Mouse (Mus musculus) spleen, postnatal 36 days (tissue): ENCODE measurements around the gene Olfr467.
"Not testable (repeated sequence)": the region's sequence is repeated elsewhere in the genome, so short reads cannot be mapped to it uniquely, and the experiment has no call there.

Experiments
- DNase-seq, 2 experiments: peaks; one replicate each; pipeline ENCODE4 v3.0.0; 2022; ENCODE audit warnings: low spot score in 2 of 2, mixed read lengths in 1 of 2

Olfr467 gene

DNA sequence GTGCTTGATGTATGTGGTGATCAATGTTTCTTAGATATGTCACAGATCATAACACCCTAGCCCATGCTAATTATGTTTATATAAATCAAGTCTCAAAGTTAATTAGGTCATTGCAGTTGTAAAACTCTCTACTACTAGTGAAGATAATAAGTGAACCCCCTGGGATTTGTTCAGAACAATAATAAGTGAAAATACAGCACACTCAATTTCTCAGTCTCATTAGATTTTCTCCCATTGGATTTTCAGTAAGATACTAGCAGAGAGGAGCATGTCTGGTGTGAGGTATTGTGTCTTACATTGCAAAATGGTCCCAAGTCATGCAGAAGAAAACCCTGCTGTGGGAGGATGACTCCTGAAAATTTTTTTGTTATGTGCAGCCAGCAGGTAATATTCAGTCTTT lies at the start of gene Olfr467:
TSS of gene Olfr467 (plus strand) at position 301 of the 400 bp plus-strand sequence.
- DNase-seq: no peak

DNA sequence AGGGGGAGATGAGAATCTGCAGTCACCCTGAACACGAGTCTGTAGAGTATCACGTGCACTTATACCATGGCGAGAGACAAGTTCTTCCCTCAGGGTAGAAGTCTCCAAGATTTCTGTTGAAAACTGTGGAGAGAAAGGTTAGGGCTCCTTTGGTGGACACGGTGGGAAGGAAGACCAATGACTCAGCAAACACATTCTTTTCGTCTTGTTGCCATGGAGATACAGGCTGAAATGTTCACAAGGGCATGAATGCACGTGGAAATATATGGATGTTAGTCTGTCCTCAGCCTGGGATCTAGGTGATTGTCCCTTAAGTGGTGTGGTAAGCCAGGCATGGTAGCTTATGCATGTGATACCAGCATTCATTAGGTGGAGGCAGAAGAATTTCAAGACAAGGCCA lies 41.3 kb upstream of the Olfr467 start:
- DNase-seq: no peak

DNA sequence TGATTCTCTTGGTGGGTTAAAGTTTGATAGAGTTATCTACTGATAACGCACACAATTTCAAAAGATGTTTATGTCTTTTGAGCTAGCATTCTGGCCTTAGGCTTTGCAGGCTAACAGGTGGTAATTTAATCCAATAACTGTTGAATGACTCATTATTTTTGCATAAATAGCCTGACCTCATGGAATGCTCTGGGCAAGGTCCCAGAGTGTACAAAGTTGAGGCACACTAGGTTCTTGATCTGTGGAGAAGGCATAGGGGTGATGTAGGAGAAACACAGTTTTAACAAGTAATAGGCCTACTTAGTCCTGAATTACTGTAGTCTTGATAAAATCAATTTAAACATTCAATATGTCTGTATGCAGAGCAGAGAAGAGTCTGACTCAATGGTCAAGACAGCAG lies 33.8 kb upstream of the Olfr467 start:
- no peak for DNase-seq

DNA sequence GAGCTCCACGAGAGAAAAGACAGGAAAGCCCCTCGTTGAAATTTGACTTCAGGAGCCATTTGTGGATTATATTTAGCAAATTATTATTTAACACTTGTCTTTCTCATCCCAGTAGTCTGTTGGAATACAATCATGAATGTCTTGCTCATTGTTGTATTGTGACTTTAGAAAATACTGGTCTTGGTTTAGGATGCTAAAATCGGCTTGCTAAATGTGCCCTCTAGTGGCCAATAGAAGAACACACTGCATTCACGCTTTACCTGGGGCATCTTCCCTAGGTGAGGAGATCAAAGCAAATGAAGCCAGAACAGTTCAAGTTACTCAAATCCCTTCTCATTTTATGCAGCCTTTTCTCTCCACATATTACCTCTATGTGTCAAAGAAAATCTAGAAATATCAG lies 32.5 kb upstream of the Olfr467 start:
- DNase-seq: no peak

DNA sequence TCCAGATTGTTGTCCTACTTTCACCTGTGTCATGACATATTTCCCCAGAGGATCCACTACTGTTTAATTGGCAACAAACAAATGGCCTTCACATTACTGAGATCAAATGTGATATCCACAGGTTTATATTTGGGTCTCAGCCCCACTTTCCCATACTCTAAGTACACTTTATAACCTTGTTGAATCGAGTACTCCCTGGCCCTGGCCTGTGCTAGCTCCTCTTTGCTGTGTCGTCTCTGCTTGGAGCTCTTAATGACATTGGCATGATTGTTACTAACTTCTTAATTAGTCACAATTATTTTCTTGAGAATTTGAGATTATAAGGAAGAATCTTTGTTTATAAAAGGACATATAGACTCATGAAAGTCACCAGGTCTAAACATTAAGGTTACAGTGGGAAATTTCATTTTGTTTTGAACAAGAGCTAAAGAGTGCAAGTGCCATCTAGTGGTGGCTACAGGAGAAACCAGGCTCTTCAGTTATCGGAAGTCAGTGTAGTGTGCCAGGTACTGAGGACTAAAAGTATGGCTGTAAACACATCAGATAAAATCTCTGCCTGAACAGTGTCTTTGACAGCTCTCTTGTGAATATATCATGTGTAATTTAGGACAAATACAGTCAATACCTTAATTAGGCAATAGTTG lies 24.0 kb upstream of the Olfr467 start:
- no peak for DNase-seq

DNA sequence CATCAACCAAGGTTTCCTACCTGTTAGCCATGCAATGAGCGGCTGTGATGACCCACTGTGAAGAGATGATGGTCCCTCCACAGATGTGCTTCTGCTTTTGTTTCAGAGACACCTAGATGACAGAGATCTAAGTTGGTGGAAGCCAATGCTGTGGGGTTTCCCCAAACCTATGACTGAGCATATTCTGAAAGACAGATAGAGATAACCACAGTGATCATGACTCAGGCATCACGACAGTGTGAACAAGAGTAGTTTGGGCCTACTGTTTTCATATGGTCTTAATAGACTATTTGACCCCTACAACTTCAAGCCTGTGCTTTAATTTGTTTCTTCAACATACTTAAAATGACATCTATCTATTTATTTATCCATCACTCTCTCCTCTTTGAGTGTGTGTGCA lies 15.6 kb upstream of the Olfr467 start:
- no peak for DNase-seq

DNA sequence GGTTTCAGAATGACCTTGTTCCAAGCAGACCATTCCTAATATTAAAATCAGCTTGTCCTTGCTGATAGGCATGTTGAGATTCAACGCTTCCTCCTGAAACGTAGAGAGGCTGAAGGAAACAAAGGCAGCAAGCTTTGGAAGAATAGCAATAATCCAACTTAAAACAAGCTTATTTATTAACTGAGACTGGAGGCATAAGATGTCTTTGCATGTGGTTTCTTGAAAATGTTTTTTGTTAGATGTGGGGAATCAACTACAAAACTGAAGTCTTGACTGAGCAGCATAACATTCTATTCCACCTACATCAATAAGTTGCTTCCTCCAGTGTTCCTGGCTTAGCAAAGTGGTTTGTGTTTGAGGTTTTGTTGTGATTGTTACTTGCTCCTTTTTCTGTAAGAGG lies 11.0 kb upstream of the Olfr467 start, which contains the start of gene Ovch2:
TSS of gene Ovch2 (minus strand) at position 101 of the 400 bp plus-strand sequence.
- DNase-seq: no peak

DNA sequence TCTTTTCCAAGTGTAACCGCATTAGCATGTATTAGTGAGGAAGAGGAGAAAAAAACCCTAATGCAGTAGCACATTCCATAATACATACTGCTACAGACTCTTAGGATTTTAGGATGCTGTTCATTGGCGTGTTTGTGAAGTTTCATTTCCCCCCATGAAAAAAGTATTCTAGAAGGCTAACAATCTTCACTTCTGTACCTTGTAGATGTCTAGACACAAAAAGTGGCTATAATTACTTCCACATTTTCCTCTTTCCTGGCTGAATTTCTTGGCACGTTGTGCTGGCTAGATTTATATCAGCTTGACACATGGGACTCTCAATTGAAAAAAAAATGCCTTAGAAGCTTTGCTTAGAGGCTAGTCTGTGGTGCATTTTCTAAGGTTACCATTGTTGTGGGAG lies 9.9 kb upstream of the Olfr467 start:
- DNase-seq: no peak

DNA sequence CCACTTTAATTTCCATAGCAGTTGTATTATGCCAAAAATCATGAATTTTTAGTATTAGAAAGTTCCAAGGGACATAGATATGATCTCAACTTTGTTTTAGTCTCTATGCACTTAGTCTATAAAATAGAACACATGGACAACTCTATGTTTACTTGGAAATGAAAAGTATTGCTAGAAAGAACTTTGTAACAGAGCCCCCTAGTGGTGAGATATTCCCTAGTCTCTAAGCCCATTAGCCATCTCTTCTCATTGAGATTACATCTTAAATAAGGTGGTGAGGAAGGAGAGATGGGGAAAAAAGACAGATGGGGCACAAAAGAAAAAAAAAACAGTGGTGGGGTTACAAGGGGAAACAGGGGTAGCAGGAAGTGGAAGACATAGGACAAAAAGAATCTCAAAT lies 7.4 kb downstream of the Olfr467 start:
- DNase-seq: no peak

DNA sequence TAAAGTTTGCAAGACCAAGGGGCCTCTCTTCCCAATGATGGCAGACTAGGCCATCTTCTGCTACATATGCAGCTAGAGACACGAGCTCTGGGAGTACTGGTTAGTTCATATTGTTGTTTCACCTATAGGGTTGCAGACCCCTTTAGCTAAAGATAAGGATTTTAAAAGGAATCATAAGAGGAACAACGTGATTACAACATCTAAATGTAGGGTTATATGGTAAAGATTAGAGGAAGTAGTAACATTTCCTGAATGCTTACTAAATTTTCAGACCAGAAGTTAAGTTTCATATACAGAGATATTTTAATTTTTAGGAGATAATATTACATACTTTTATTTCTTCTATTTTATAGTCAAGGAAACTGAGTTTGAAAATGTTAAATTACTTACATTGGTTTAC lies 11.8 kb downstream of the Olfr467 start:
- DNase-seq: not testable (repeated sequence)

DNA sequence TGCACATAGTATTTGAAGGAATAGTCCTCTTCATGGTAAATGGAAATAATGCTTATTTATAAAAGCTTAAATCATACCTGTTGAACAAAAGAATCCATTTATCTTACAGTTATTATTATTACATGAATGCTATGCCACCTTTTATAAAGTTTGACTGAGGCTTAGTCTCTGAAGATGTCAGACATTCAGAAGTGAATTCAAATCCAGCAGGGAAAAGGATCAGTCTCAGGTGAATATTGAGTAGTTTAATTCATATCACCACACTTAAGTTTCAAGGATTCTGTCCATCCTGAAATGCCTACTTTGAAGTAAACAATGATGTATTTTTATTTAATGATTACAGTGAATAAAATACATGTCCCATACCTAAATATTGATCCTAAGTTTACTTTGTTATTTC lies 13.4 kb downstream of the Olfr467 start, which contains the start of gene Olfr469:
TSS of gene Olfr469 (minus strand) at position 101 of the 400 bp plus-strand sequence.
- DNase-seq: not testable (repeated sequence)

DNA sequence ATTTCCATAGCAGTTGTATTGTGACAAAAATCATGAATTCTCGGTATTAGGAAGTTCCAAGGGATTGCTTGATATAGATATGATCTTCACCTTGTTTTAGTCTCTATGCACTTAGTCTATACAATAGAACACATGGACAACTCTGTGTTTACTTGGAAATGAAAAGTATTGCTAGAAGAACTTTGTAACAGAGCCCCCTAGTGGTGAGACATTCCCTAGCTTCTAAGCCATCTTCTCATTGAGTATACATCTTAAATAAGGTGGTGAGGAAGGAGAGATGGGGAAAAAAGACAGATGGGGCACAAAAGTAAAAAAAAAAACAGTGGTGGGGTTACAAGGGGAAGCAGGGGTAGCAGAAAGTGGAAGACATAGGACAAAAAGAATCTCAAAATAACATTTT lies 29.7 kb downstream of the Olfr467 start:
- no peak for DNase-seq

DNA sequence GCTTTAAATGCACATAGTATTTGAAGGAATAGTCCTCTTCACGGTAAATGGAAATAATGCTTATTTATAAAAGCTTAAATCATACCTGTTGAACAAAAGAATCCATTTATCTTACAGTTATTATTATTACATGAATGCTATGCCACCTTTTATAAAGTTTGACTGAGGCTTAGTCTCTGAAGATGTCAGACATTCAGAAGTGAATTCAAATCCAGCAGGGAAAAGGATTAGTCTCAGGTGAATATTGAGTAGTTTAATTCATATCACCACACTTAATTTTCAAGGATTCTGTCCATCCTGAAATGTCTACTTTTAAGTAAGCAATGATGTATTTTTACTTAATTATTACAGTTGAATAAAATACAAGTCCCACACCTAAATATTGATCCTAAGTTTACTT lies 35.3 kb downstream of the Olfr467 start, which contains the start of gene Olfr470:
TSS of gene Olfr470 (minus strand) at position 101 of the 400 bp plus-strand sequence.
- not testable (repeated sequence) for DNase-seq
